Mouse (Mus musculus) spleen, adult 2 months (tissue): ENCODE data around the gene Fam169a. TPM values are rescaled to one million over a fixed set of nuclear protein-coding genes. Genes with fewer than 3 reads are reported as not detected.

Source experiments
- DNase-seq, 2 experiments: peaks; one replicate each; pipeline versions ENCODE4 v3.0.0 to v3.0.0-alpha.2; 2012 to 2021; ENCODE audit warnings: low spot score in 2 of 2, low read depth in 1 of 2
- H3K27ac ChIP-seq: fragments of 200-500 bp; 2 replicates; pipeline ENCODE4 v1.5.1; 2012; ENCODE audit warnings: low read length, inconsistent platforms; ENCODE audit not compliant: insufficient read depth
- H3K27me3 ChIP-seq: fragments of 200-500 bp; 2 replicates; pipeline ENCODE4 v1.6.1; 2012; ENCODE audit warnings: mild to moderate bottlenecking, moderate library complexity, low read length, inconsistent platforms; ENCODE audit not compliant: control insufficient read depth, insufficient read depth
- H3K36me3 ChIP-seq: fragments of 200-500 bp; 2 replicates; pipeline ENCODE4 v1.6.1; 2012; ENCODE audit warnings: mild to moderate bottlenecking, low read length, inconsistent platforms; ENCODE audit not compliant: control insufficient read depth, insufficient read depth
- H3K4me1 ChIP-seq: fragments of 200-500 bp; 2 replicates; pipeline ENCODE4 v1.6.1; 2011; ENCODE audit warnings: inconsistent platforms; ENCODE audit not compliant: control insufficient read depth, insufficient read depth, insufficient read length
- H3K4me3 ChIP-seq: fragments of 200-500 bp; 2 replicates; pipeline ENCODE4 v1.5.1; 2011; ENCODE audit warnings: mild to moderate bottlenecking, inconsistent platforms; ENCODE audit not compliant: insufficient read depth, insufficient read length; ENCODE audit errors: extremely low read depth
- CTCF ChIP-seq: fragments of 200-500 bp; IDR thresholded peaks from 2 replicates; pipeline ENCODE4 v1.5.1; 2011; ENCODE audit warnings: mild to moderate bottlenecking, inconsistent platforms; ENCODE audit not compliant: insufficient read depth, insufficient read length, insufficient replicate concordance; ENCODE audit errors: extremely low read depth
- POLR2A ChIP-seq: fragments of 200-500 bp; IDR thresholded peaks from 2 replicates; pipeline ENCODE4 v1.6.1; 2011; ENCODE audit warnings: low read depth, low read length, inconsistent platforms
- WGBS: fragments of 180-500 bp; shearing (Covaris S2); methylation state at CpG from one replicate; pipeline ENCODE4 v1.1.7; 2018; 5-methylcytosine and 5-hydroxymethylcytosine counted together
- polyA plus RNA-seq: library from polyadenylated mRNA; depleted of rRNA; stranded (reverse); fragments of >200 nt; gene quantifications from 2 replicates; pipeline ENCODE4 v1.2.3, GENCODE M21; 2012

Gene Fam169a
- polyA plus RNA-seq, 1 experiment: not detected

GRCm38 (mm10) chr13:97077556-97077955 lies 10.5 kb downstream of the Fam169a start:
- no peak for TF ChIP-seq POLR2A
- no peak for TF ChIP-seq CTCF
- H3K4me3 ChIP-seq: no peak overlapping the region
- H3K27ac ChIP-seq: no peak overlapping the region
- DNase-seq: no peak
- 87% methylated on average over 2 of the region's 2 CpGs for WGBS
- H3K27me3 ChIP-seq: peaks cover 4% of the 10 kb centered on the region; the same call in 1 of the 2 replicates
- no peaks in the 10 kb centered on the region for H3K4me1 ChIP-seq
- no peaks in the 10 kb centered on the region for H3K36me3 ChIP-seq

GRCm38 (mm10) chr13:97080201-97080600 lies 13.1 kb downstream of the Fam169a start:
- no peaks in the 10 kb centered on the region for H3K4me1 ChIP-seq
- H3K27me3 ChIP-seq: no peaks in the 10 kb centered on the region; the same call in 1 of the 2 replicates
- H3K4me3 ChIP-seq: no peak overlapping the region
- no peak overlapping the region for H3K27ac ChIP-seq
- H3K36me3 ChIP-seq: no peaks in the 10 kb centered on the region
- 86% methylated on average over 2 of the region's 2 CpGs for WGBS
- no peak for TF ChIP-seq CTCF
- TF ChIP-seq POLR2A: no peak
- no peak for DNase-seq

GRCm38 (mm10) chr13:97080615-97081014 lies 13.5 kb downstream of the Fam169a start:
- DNase-seq: no peak
- no peak overlapping the region for H3K4me3 ChIP-seq
- WGBS: 92% methylated on average over 3 of the region's 3 CpGs
- H3K4me1 ChIP-seq: no peaks in the 10 kb centered on the region
- H3K27me3 ChIP-seq: no peaks in the 10 kb centered on the region; the same call in 1 of the 2 replicates
- no peak for TF ChIP-seq CTCF
- TF ChIP-seq POLR2A: no peak
- H3K36me3 ChIP-seq: no peaks in the 10 kb centered on the region
- no peak overlapping the region for H3K27ac ChIP-seq

DNA sequence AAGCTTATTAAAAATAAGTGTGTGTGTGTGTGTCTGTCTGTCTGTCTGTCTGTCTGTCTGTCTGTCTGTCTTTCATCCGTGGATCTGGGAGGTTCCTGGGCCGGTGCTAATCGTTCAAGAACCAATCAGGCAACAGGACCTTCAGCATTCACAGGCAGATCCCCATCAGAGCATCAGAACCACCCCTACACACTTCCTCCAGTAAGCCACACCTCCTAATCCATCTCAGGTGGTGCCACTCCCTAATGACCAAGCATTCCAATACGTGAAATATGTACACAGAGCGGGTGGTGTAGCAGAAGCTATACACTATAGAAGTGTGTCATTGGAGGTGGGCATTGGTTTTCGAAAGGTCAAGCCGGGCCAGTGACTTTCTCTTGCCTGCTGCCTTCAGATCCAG lies 15.3 kb downstream of the Fam169a start:
- DNase-seq: no peak
- H3K27ac ChIP-seq: no peak overlapping the region
- no peaks in the 10 kb centered on the region for H3K36me3 ChIP-seq
- H3K27me3 ChIP-seq: no peaks in the 10 kb centered on the region
- WGBS: 88% methylated on average over 7 of the region's 7 CpGs
- H3K4me3 ChIP-seq: no peak overlapping the region
- TF ChIP-seq CTCF (no peak), POLR2A (no peak)
- no peaks in the 10 kb centered on the region for H3K4me1 ChIP-seq

- Histone ChIP-seq H3K4me3 (no peak overlapping the region), H3K27me3 (no peaks in the 10 kb centered on the region), H3K27ac (no peak overlapping the region), H3K36me3 (no peaks in the 10 kb centered on the region), H3K4me1 (no peaks in the 10 kb centered on the region)
- TF ChIP-seq POLR2A (no peak), CTCF (no peak)
- WGBS: 72% methylated on average over 9 of the region's 9 CpGs
- DNase-seq: no peak
Measured at GRCm38 (mm10) chr13:97086316-97086715, 19.2 kb downstream of the Fam169a start.

GRCm38 (mm10) chr13:97087421-97087820 lies 20.3 kb downstream of the Fam169a start:
- WGBS: 89% methylated on average over 6 of the region's 6 CpGs
- no peaks in the 10 kb centered on the region for H3K36me3 ChIP-seq
- no peak for DNase-seq
- H3K4me3 ChIP-seq: no peak overlapping the region
- no peaks in the 10 kb centered on the region for H3K4me1 ChIP-seq
- TF ChIP-seq POLR2A: no peak
- no peak overlapping the region for H3K27ac ChIP-seq
- H3K27me3 ChIP-seq: no peaks in the 10 kb centered on the region

GRCm38 (mm10) chr13:97088183-97088582 lies 21.1 kb downstream of the Fam169a start:
- 83% methylated on average over 3 of the region's 3 CpGs for WGBS
- H3K4me3 ChIP-seq: no peak overlapping the region
- no peak overlapping the region for H3K27ac ChIP-seq
- no peaks in the 10 kb centered on the region for H3K27me3 ChIP-seq
- DNase-seq: no peak
- no peaks in the 10 kb centered on the region for H3K4me1 ChIP-seq
- TF ChIP-seq CTCF (no peak), POLR2A (no peak)
- no peaks in the 10 kb centered on the region for H3K36me3 ChIP-seq
